Mouse (Mus musculus): ENCODE measurements around the gene Exoc2.

Gene Exoc2

DNA sequence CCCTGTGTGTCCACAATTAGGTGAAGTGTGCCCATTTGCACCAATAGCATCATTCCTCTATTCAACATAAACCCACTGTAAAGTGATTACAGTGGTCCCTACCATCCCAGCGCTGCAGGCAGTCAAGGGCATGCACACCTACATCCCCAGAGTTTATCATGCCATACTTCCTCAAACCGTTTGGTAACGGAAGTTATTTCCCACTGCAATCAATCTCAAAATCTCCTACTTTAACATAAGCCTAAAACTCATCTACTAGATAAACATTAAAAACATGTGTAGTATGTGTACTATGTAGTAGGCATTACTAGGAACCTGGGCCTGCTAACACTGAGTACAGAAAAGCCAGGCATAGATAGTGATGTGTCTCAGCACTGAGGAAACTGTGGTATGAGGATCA lies 2.8 kb downstream of the Exoc2 start:
- DNase-seq (ENCODE audit: low spot score) = no peak

GRCm38 (mm10) chr13:30968311-30968710 lies 5.6 kb downstream of the Exoc2 start:
- no peak for DNase-seq (ENCODE audit: low spot score)

GRCm38 (mm10) chr13:30966507-30966911 lies 7.4 kb downstream of the Exoc2 start:
- DNase-seq (ENCODE audit: low spot score) = peak; percentile 71

- DNase-seq (ENCODE audit: low spot score) = no peak
Measured at GRCm38 (mm10) chr13:30961932-30962331, 12.0 kb downstream of the Exoc2 start.

GRCm38 (mm10) chr13:30960714-30961113 lies 13.2 kb downstream of the Exoc2 start:
- no peak for DNase-seq (ENCODE audit: low spot score)

DNA sequence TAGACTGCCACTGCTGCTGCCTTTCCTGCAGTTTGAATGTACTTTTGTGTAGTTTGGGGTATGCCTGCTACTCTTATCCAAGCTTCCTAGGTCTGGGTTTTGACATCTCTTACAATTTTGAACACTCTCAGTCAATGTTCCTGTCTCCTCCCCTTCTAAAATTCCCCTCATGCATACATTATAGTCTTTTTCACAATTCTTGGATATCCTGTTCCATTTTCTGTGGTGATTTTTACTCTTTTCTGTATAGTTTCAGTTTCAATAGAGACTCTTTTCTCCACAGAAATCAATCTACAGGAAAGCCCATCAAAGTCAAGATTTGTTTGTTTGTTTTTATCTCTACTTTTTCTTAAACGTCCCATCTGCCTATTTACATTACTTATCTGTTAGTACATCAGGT lies 20.3 kb downstream of the Exoc2 start:
- no peak for DNase-seq (ENCODE audit: low spot score)

DNA sequence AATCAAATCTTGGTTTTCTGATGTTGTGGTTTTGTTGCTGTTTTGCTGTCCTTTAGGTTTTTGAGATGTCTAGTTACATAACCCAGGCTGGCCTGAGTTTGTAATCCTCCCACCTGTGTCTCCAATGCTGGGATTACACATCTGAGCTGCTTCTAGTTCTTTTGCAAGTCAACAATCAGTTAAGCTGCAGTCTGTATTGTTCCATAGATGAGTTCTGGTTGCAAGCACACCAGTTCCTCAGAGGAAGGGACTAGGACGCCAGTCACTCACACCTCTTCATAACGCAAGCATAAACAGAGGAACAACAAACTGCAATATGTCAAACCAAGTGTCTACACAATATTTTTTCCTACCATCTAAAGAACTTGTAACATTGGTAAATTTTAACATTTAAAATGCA lies 21.8 kb downstream of the Exoc2 start:
- no peak for DNase-seq (ENCODE audit: low spot score)

GRCm38 (mm10) chr13:30949181-30949580 lies 24.7 kb downstream of the Exoc2 start:
- DNase-seq (ENCODE audit: low spot score) = no peak

DNA sequence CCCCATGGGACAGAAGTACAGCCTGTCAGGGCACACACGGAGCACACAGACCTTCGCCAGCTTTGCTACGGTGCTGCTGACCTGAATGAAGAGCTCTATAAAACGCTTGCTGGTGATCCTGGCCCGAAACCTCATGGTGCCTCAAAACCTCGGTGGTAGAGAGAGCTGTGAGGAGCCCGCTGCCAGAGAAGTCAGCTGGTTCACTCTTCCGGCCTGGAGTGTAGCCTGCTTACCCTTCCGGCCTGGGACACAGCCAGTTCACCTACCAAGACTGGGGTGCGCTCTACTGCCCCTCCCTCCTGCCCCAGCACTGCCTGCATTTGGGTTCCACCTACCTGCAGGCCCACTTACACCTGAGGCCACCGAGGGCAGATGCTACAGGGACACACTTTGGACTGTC lies 26.4 kb downstream of the Exoc2 start, which contains the start of gene Hus1b:
Gene Hus1b (minus strand): TSS at position 220 of the 400 bp plus-strand sequence.
- DNase-seq (ENCODE audit: low spot score) = no peak

GRCm38 (mm10) chr13:30947129-30947528 lies 26.8 kb downstream of the Exoc2 start:
- no peak for DNase-seq (ENCODE audit: low spot score)

GRCm38 (mm10) chr13:30945788-30946187 lies 28.1 kb downstream of the Exoc2 start:
- no peak for DNase-seq (ENCODE audit: low spot score)

DNA sequence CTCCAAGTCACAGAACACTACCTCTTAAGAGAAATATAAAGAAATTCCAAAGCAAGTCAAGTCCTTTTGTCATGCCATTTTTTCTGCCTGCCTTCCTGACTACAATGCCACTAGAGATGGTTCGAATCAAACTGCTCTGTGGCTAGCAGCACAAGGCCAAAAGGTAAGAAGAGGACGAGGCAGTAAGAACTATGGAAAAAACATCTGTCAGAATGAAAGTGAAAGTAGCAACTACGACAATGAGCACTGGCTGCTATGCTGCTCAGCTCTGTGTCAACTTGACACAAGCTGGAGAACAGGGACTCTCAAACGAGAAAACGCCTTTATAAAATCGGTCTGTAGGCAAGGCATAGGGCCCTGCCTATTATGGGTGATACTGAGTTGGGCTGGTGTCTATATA lies 40.9 kb downstream of the Exoc2 start:
- no peak for DNase-seq (ENCODE audit: low spot score)

GRCm38 (mm10) chr13:30931613-30932012 lies 42.3 kb downstream of the Exoc2 start:
- DNase-seq (ENCODE audit: low spot score) = no peak

GRCm38 (mm10) chr13:30929119-30929518 lies 44.8 kb downstream of the Exoc2 start:
- no peak for DNase-seq (ENCODE audit: low spot score)

DNA sequence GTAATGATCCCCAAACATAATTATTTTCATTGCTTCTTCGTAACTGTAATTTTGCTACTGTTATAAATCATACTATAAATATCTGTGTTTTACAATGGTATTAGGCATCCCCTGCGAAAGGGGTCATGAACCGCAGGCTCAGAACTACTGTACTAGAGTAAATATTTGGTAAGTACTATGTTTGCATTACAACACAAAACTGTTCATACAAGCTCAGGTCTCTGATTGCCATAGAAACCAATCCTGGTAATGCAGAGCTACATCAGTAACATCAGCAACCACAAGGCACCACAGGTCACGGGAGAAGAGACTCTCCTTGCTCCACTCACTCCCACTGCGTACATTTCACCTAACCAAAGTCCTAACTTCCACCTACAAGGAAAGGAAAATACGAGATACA lies 49.6 kb downstream of the Exoc2 start:
- no peak for DNase-seq (ENCODE audit: low spot score)

GRCm38 (mm10) chr13:30921914-30922313 lies 52.0 kb downstream of the Exoc2 start:
- DNase-seq (ENCODE audit: low spot score) = no peak

- DNase-seq (ENCODE audit: low spot score) = no peak
Measured at GRCm38 (mm10) chr13:30913757-30914156, 60.1 kb downstream of the Exoc2 start.

- peak; percentile 35 for DNase-seq (ENCODE audit: low spot score)
Measured at GRCm38 (mm10) chr13:30913028-30913427, 60.9 kb downstream of the Exoc2 start.

DNA sequence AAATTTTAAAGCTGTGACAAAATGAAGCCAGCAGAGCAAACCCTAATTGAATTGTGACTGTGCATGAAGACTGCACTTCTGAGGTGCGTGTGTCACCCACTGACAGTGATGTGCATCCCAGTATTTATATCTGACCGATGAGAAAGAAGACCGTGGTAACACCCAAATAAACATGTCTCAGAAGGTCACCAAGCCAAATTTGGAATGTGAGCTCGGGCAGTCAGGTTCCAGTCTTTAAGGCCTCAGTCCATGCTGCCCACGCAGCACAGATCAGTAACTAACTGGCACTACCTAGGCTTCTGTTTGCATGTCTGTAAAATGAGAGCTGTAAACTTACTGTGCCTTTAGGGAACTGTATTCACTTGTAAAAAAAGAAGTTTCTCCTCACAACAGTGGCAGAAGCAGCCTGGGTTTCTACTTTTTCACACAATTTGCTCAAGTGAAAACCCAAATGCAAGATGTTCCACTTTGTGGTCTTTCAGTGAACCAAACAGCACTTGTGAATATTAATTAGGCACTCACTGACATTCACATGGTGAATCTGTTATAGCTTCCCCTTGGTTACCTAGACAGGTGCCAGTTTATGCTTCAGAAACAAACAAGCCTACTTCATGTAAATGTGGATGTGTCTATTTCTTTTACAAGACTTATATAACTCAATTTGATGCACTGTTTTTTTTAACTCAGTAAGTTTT lies 61.8 kb downstream of the Exoc2 start:
- no peak for DNase-seq (ENCODE audit: low spot score)

DNA sequence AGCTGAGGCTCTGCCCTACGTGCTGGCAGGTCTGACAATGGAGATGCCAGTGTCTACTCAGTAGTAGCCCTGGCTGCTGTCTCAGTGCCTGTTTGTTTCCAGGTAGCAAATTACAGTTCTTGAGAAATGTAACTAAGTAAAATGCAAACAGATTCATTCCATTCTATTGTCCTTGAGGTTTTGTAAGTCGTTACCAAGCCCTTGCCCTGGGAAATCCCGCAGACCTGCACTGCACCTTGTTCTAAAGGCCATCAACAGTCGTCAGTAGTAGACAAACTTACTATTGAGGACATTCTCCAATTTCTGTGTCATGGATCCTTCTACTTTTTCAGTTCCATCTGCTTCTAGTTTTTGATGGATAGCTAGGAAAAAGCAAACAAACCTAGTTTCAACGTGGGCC lies 63.0 kb downstream of the Exoc2 start:
- DNase-seq (ENCODE audit: low spot score) = no peak

GRCm38 (mm10) chr13:30902286-30902685 lies 71.6 kb downstream of the Exoc2 start:
- no peak for DNase-seq (ENCODE audit: low spot score)

GRCm38 (mm10) chr13:30901387-30902041 lies 72.4 kb downstream of the Exoc2 start:
- peak; percentile 43 for DNase-seq (ENCODE audit: low spot score)

GRCm38 (mm10) chr13:30894015-30894634 lies 79.8 kb downstream of the Exoc2 start:
- no peak for DNase-seq (ENCODE audit: low spot score)
